8 mouse cellular contexts compared by ENCODE assay signal in the genomic region with DNA sequence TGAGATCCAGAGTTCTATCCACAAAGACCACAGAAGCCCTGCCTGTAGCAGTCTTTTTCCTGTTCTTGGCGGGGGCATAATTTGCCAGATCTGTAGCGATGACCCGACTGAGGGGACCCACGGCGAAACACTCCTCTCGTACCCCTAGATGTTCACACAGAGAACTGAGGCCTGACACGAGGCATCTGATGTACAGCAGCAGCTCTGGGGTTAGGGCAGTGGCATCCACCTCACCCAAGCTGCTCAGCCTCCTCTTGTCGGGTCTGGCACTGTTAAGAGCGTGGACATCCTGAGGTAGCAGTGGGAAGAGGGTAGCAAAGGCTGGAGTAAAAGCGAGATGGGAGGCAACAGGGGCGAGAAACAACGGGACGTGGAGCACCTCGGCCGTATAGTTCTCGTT. TPM values are rescaled to one million over a fixed set of nuclear protein-coding genes. Genes with fewer than 3 reads are reported as not detected.
DNase-seq lines count a peak whose midpoint lies in the region; ATAC-seq and TF ChIP-seq lines count a peak whose summit lies in the region.

No protein-coding gene starts in this region.

- peak overlapping the region; percentile 93 for H3K4me3 ChIP-seq in left cerebral cortex, adult 2 months
- peak overlapping the region; percentile 80 for H3K4me3 ChIP-seq in embryonic facial prominence, embryonic 11.5 days (ENCODE audit: low read depth, low read length)

- no peaks in the 10 kb centered on the region; the same call in 1 of the 2 replicates for H3K4me1 ChIP-seq in embryonic facial prominence, embryonic 11.5 days (ENCODE audit: control insufficient read depth, insufficient read depth, low read length)

- intact Hi-C loops in left cerebral cortex, adult 2 months (cut with DNase I) = no loop called here
- intact Hi-C loops in left cerebral cortex, postnatal 10 days (cut with DNase I) = no loop called here
- intact Hi-C loops in left cerebral cortex, postnatal 4 days (cut with DNase I) = no loop called here

- ATAC-seq in embryonic facial prominence, embryonic 11.5 days (replicated peaks; ENCODE audit: insufficient number of reproducible peaks, low FRiP score, low TSS enrichment, low read depth) = no peak

- H3K9ac ChIP-seq in embryonic facial prominence, embryonic 11.5 days (replicated peaks; ENCODE audit: low read length) = peak overlapping the region; percentile 57

- no peak for TF ChIP-seq CTCF in left cerebral cortex, adult 2 months (IDR thresholded peaks at IDR 0.05)

- no peaks in the 10 kb centered on the region for H3K27me3 ChIP-seq in embryonic facial prominence, embryonic 11.5 days (ENCODE audit: control insufficient read depth, insufficient read depth, low read length)

- peak overlapping the region; percentile 96 for H3K4me2 ChIP-seq in embryonic facial prominence, embryonic 11.5 days (ENCODE audit: low read depth, low read length)

- no peaks in the 10 kb centered on the region for H3K9me3 ChIP-seq in embryonic facial prominence, embryonic 11.5 days (replicated peaks; ENCODE audit: control insufficient read depth, low read length)

- DNase-seq in left cerebral cortex, adult 2 months (ENCODE audit: extremely low spot score in 1 of 2, low spot score in 2 of 2) = no peak
- DNase-seq in left cerebral cortex, postnatal 10 days (ENCODE audit: extremely low spot score in 1 of 2, low spot score in 2 of 2) = no peak
- no peak for DNase-seq in embryonic facial prominence, embryonic 11.5 days (ENCODE audit: low spot score)
- DNase-seq in induced T-regulatory cell, adult 2 months (ENCODE audit: low read depth) = peak; percentile 30
- DNase-seq in naive thymus-derived CD4-positive, alpha-beta T cell, adult 2 months (ENCODE audit: low read depth) = peak; percentile 15
- no peak for DNase-seq in left cerebral cortex, postnatal 4 days
- no peak for DNase-seq in ovary, adult 18-20 months (ENCODE audit: low spot score)
- no peak for DNase-seq in right cerebral cortex, postnatal 10 days (ENCODE audit: low spot score in 2 of 2)

- WGBS in embryonic facial prominence, embryonic 11.5 days = 22% methylated on average over 16 of the region's 16 CpGs

- no peaks in the 10 kb centered on the region for H3K36me3 ChIP-seq in embryonic facial prominence, embryonic 11.5 days (replicated peaks; ENCODE audit: control insufficient read depth, insufficient read depth, low read depth, low read length)

- no peak overlapping the region for H3K27ac ChIP-seq in left cerebral cortex, adult 2 months
- H3K27ac ChIP-seq in embryonic facial prominence, embryonic 11.5 days (replicated peaks; ENCODE audit: low read depth, low read length) = no peak overlapping the region

RNA-seq across cellular contexts. Expression of a gene that starts 0.8 kb away (rescaled TPM):
- total RNA-seq in left cerebral cortex, adult 2 months (2021) = 10 to 100 TPM; 28.4 to 30.5 TPM
- 10 to 100 TPM; 25.7 to 26.6 TPM for total RNA-seq in left cerebral cortex, postnatal 10 days (2021)
- polyA plus RNA-seq in embryonic facial prominence, embryonic 11.5 days (2014; fragmentation: Nextera tagmentation; extraction: Ambion mirVana) = 14.9 and 17.3 TPM in 2 replicates
- 10 to 100 TPM; 24.3 to 25.5 TPM for total RNA-seq in left cerebral cortex, postnatal 4 days (2021)

RNA-seq across cellular contexts. Expression of a gene that starts 4.5 kb away (rescaled TPM):
- total RNA-seq in left cerebral cortex, adult 2 months (2021) = 10 to 100 TPM; 62.6 to 64.3 TPM
- total RNA-seq in left cerebral cortex, postnatal 10 days (2021) = 10 to 100 TPM; 59.4 to 62.3 TPM
- 94.3 and 95.3 TPM in 2 replicates for polyA plus RNA-seq in embryonic facial prominence, embryonic 11.5 days (2014; fragmentation: Nextera tagmentation; extraction: Ambion mirVana)
- total RNA-seq in left cerebral cortex, postnatal 4 days (2021) = 10 to 100 TPM; 72.2 to 78.7 TPM

Comparison
In these comparisons a context has a peak if more than half of its experiments do, and no peak if none do; other contexts are left out.
1. DNase-seq: peak in induced T-regulatory cell, adult 2 months (single experiment) and naive thymus-derived CD4-positive, alpha-beta T cell, adult 2 months (single experiment); none in left cerebral cortex, adult 2 months (0 of 2), left cerebral cortex, postnatal 10 days (0 of 2), embryonic facial prominence, embryonic 11.5 days (single experiment), left cerebral cortex, postnatal 4 days (single experiment), ovary, adult 18-20 months (single experiment) and right cerebral cortex, postnatal 10 days (0 of 2).